Mouse (Mus musculus): Measurements from ENCODE around the gene Tmie. TPM values are rescaled to one million over a fixed set of nuclear protein-coding genes. Genes with fewer than 3 reads are reported as not detected.

Gene Tmie
- total and polyA plus RNA-seq, 3 experiments, result not detected

GRCm38 (mm10) chr9:110857781-110858472 lies 22.0 kb downstream of the Tmie start, which contains the start of gene Prss50:
TSS of gene Prss50 (plus strand) at chr9:110857967.
- Histone ChIP-seq H3K4me3 (replicated peaks in 1 of 3; ENCODE audit: low read depth in 2 of 3, low read length in 2 of 3, poor library complexity in 1 of 3) (no peak within 1 kb of the TSS), H3K27me3 (replicated peaks) (no peaks in the 10 kb centered on the region), H3K4me2 (ENCODE audit: insufficient read depth, low read depth, poor library complexity, severe bottlenecking) (no peak within 1 kb of the TSS), H3K9me3 (replicated peaks; ENCODE audit: low read length) (no peaks in the 10 kb centered on the region), H3K4me1 (ENCODE audit: control insufficient read depth in 1 of 2, insufficient read depth in 2 of 2) (peaks cover 0 to 7% of the 10 kb centered on the region in 2 experiments; a peak in 1 of 4 replicates), H3K36me3 (replicated peaks in 1 of 2; ENCODE audit: control insufficient read depth in 1 of 2, insufficient read depth in 1 of 2, low read length in 1 of 2) (no peaks in the 10 kb centered on the region), H3K79me2 (replicated peaks; ENCODE audit: control insufficient read depth, extremely low read depth, insufficient read depth, poor library complexity, severe bottlenecking) (no peaks in the 10 kb centered on the region), H3K27ac (ENCODE audit: insufficient read depth, low read depth) (no peak within 1 kb of the TSS), H3K9ac (ENCODE audit: insufficient read depth, low read depth) (no peak within 1 kb of the TSS)
- no peak for DNase-seq (ENCODE audit: extremely low read depth)
- TF ChIP-seq CHD1 (IDR thresholded peaks at IDR 0.05; ENCODE audit: low read depth, low read length) (no peak), ETS1 (conservative IDR thresholded peaks at IDR 0.05; ENCODE audit: low read depth, low read length) (no peak), TCF12 (IDR thresholded peaks at IDR 0.05; ENCODE audit: low read depth, low read length) (no peak), MAFK (IDR thresholded peaks at IDR 0.05; ENCODE audit: insufficient replicate concordance, low read length) (no peak), USF2 (conservative IDR thresholded peaks at IDR 0.05; ENCODE audit: low read depth, low read length) (no peak), USF1 (IDR thresholded peaks at IDR 0.05; ENCODE audit: low read depth, low read length) (no peak), JUN (IDR thresholded peaks at IDR 0.05; ENCODE audit: insufficient read depth, low read depth, low read length) (no peak), MAZ (IDR thresholded peaks at IDR 0.05; ENCODE audit: low read depth, low read length) (no peak), KAT2A (IDR thresholded peaks at IDR 0.05; ENCODE audit: insufficient replicate concordance, low read length) (no peak), NRF1 (IDR thresholded peaks at IDR 0.05; ENCODE audit: low read depth, low read length) (no peak), BHLHE40 (IDR thresholded peaks at IDR 0.05; ENCODE audit: low read depth, low read length) (no peak), ZKSCAN1 (IDR thresholded peaks at IDR 0.05; ENCODE audit: borderline replicate concordance, low read depth, low read length) (no peak), ZMIZ1 (IDR thresholded peaks at IDR 0.05; ENCODE audit: low read depth, low read length) (no peak), RAD21 (IDR thresholded peaks at IDR 0.05; ENCODE audit: low read depth, low read length) (no peak), EP300 (IDR thresholded peaks at IDR 0.05; ENCODE audit: low read length) (no peak), HCFC1 (IDR thresholded peaks at IDR 0.05; ENCODE audit: low read depth, low read length) (no peak), JUND (conservative IDR thresholded peaks at IDR 0.05; ENCODE audit: low read depth, low read length) (no peak), MAX (IDR thresholded peaks at IDR 0.05; ENCODE audit: low read length) (no peak), RCOR1 (conservative IDR thresholded peaks at IDR 0.05; ENCODE audit: low read depth, low read length) (no peak), PAX5 (IDR thresholded peaks at IDR 0.05; ENCODE audit: low read length) (no peak)
- dilution Hi-C loops (cut with MboI; ENCODE audit: extremely low pct_ligation_motif_present, extremely low pct_unique_long_range_greater_than_20kb, low sequenced_read_pairs), result no loop called here
- in situ Hi-C loops (cut with MboI; ENCODE audit: low pct_ligation_motif_present, low pct_unique_long_range_greater_than_20kb, low sequenced_read_pairs), result no loop called here

GRCm38 (mm10) chr9:110856920-110857319 lies 23.0 kb downstream of the Tmie start:
- Histone ChIP-seq H3K36me3 (replicated peaks in 1 of 2; ENCODE audit: control insufficient read depth in 1 of 2, insufficient read depth in 1 of 2, low read length in 1 of 2) (no peaks in the 10 kb centered on the region), H3K4me1 (ENCODE audit: control insufficient read depth in 1 of 2, insufficient read depth in 2 of 2) (peaks cover 0 to 7% of the 10 kb centered on the region in 2 experiments; a peak in 1 of 4 replicates), H3K79me2 (replicated peaks; ENCODE audit: control insufficient read depth, extremely low read depth, insufficient read depth, poor library complexity, severe bottlenecking) (no peaks in the 10 kb centered on the region), H3K4me2 (ENCODE audit: insufficient read depth, low read depth, poor library complexity, severe bottlenecking) (no peak overlapping the region), H3K27me3 (replicated peaks) (no peaks in the 10 kb centered on the region), H3K9me3 (replicated peaks; ENCODE audit: low read length) (no peaks in the 10 kb centered on the region), H3K4me3 (replicated peaks in 1 of 3; ENCODE audit: low read depth in 2 of 3, low read length in 2 of 3, poor library complexity in 1 of 3) (no peak overlapping the region), H3K27ac (ENCODE audit: insufficient read depth, low read depth) (no peak overlapping the region), H3K9ac (ENCODE audit: insufficient read depth, low read depth) (no peak overlapping the region)
- dilution Hi-C loops (cut with MboI; ENCODE audit: extremely low pct_ligation_motif_present, extremely low pct_unique_long_range_greater_than_20kb, low sequenced_read_pairs), result no loop called here
- no peak for DNase-seq (ENCODE audit: extremely low read depth)
- no peak for TF ChIP-seq USF2 (conservative IDR thresholded peaks at IDR 0.05; ENCODE audit: low read depth, low read length)
- TF ChIP-seq EP300 (IDR thresholded peaks at IDR 0.05; ENCODE audit: low read length), result no peak
- no peak for TF ChIP-seq MAFK (IDR thresholded peaks at IDR 0.05; ENCODE audit: insufficient replicate concordance, low read length)
- no peak for TF ChIP-seq POLR2AphosphoS2 (IDR thresholded peaks at IDR 0.05; ENCODE audit: low read depth, low read length)
- no peak for TF ChIP-seq ZMIZ1 (IDR thresholded peaks at IDR 0.05; ENCODE audit: low read depth, low read length)
- no peak for TF ChIP-seq USF1 (IDR thresholded peaks at IDR 0.05; ENCODE audit: low read depth, low read length)
- in situ Hi-C loops (cut with MboI; ENCODE audit: low pct_ligation_motif_present, low pct_unique_long_range_greater_than_20kb, low sequenced_read_pairs), result no loop called here

Data from CH12.LX (cell line).